Mouse (Mus musculus) forebrain, embryonic 11.5 days (tissue): ENCODE results near the gene Gm5089. TPM values are rescaled to one million over a fixed set of nuclear protein-coding genes. Genes with fewer than 3 reads are reported as not detected.

ENCODE experiments used
- ATAC-seq: fragments of 200-750 bp; cut with Nextera tagmentation; replicated peaks from 2 replicates; pipeline ENCODE4 v1.8.0; 2017; ENCODE audit warnings: moderate TSS enrichment; ENCODE audit not compliant: low FRiP score
- DNase-seq: peaks from one replicate; pipeline ENCODE4 v3.0.0-alpha.2; 2017; ENCODE audit warnings: low spot score
- H3K27ac ChIP-seq: fragments of 300-500 bp; sonication (generic); 2 replicates; pipeline ENCODE4 v1.5.1; 2014; ENCODE audit warnings: low read depth, low read length
- H3K27me3 ChIP-seq: fragments of 300-500 bp; sonication (generic); 2 replicates; pipeline ENCODE4 v1.6.1; 2014; ENCODE audit warnings: mild to moderate bottlenecking, low read length, mixed read lengths; ENCODE audit not compliant: control insufficient read depth, insufficient read depth
- H3K36me3 ChIP-seq: fragments of 300-500 bp; sonication (generic); 2 replicates; pipeline ENCODE4 v1.6.1; 2014; ENCODE audit warnings: mild to moderate bottlenecking, low read length, moderate library complexity, mixed read lengths; ENCODE audit not compliant: control insufficient read depth, insufficient read depth
- H3K4me1 ChIP-seq: fragments of 300-500 bp; sonication (generic); replicated peaks from 2 replicates; pipeline ENCODE4 v1.6.1; 2014; ENCODE audit warnings: low read length, mixed read lengths; ENCODE audit not compliant: control insufficient read depth, insufficient read depth
- H3K4me2 ChIP-seq: fragments of 300-500 bp; sonication (generic); 2 replicates; pipeline ENCODE4 v1.6.1; 2014; ENCODE audit warnings: low read depth, mild to moderate bottlenecking, low read length, moderate library complexity, mixed read lengths; ENCODE audit not compliant: severe bottlenecking
- H3K4me3 ChIP-seq: fragments of 300-500 bp; sonication (generic); 2 replicates; pipeline ENCODE4 v1.5.1; 2014; ENCODE audit warnings: low read depth, low read length
- H3K9ac ChIP-seq: fragments of 300-500 bp; sonication (generic); 2 replicates; pipeline ENCODE4 v1.6.1; 2014; ENCODE audit warnings: low read length
- H3K9me3 ChIP-seq: fragments of 300-500 bp; sonication (generic); 2 replicates; pipeline ENCODE4 v1.6.1; 2016; ENCODE audit warnings: low read length, mixed read lengths; ENCODE audit not compliant: control insufficient read depth
- WGBS: fragments of 180-500 bp; shearing (Covaris S2); extraction: QIAGEN DNeasy Blood & Tissue Kit; methylation state at CpG from one replicate; pipeline ENCODE4 v1.1.7; 2014; 5-methylcytosine and 5-hydroxymethylcytosine counted together
- polyA plus RNA-seq: library from polyadenylated mRNA; unstranded; fragments of >200 nt; fragmentation: Nextera tagmentation; extraction: Ambion mirVana; gene quantifications from 2 replicates; pipeline ENCODE4 v1.2.1, GENCODE M21; 2014

The Gm5089 gene
- polyA plus RNA-seq, 1 experiment from 2014 or later = 2.4 TPM

DNA sequence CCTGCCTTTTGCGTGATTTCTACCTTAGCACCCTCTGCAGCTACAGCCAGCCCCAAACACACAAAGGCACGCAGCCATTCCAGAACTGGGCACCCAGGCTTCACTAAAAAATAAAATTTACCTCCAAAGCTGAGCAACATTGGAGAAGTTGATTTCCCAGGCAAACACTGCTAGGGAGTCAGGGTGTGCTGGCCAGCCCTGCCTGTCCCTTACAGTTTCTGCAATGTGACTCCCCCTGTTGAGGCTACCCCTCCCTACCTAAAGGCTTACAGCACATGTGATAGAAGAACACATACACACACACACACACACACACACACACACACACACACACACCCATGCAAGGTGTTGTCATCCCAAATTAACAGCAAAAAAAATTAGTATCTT is 37.4 kb downstream of the Gm5089 start:
- peaks cover 7% of the 10 kb centered on the region; the same call in 1 of the 2 replicates for H3K4me1 ChIP-seq
- H3K27me3 ChIP-seq = peaks cover 3% of the 10 kb centered on the region
- no peak overlapping the region for H3K9ac ChIP-seq
- DNase-seq (no peak), ATAC-seq (no peak)
- no peak overlapping the region for H3K4me2 ChIP-seq
- H3K27ac ChIP-seq = no peak overlapping the region
- 74% methylated on average over 2 of the region's 2 CpGs for WGBS
- no peaks in the 10 kb centered on the region for H3K36me3 ChIP-seq
- no peak overlapping the region for H3K4me3 ChIP-seq
- H3K9me3 ChIP-seq = no peaks in the 10 kb centered on the region

DNA sequence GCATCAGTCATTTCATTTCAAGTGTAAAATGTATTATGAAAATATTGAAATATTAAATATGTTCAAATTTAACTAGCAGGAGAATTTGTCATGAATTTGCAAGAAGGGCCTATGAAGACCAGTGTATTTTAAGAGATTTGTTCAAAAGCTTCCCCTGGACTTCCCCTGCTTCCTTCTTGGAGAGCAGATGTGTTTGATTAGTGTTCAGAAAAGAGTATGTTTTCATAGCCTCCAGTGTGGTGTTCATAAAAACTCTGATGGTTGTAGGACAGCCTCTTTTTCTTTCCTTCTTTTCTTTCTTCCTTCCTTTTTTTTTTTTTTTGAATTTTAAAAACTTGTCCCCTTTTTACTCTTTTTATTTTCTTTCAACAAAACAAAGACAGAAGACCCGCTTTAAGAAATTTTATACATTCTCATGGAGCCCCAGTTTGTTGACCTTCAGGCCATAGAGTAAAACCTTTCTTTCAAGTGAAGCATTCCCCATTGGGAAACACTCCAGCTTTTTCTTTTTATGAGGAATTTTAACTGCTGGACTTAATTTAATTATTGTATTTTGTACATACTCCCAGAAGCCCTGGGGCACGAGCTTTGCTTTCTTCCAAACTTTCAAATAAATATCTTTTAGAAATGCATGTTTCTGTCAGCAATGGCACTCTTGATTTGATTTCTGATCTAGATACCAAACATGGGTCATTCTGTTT is 37.9 kb downstream of the Gm5089 start:
- H3K27ac ChIP-seq = no peak overlapping the region
- H3K9me3 ChIP-seq = no peaks in the 10 kb centered on the region
- H3K4me1 ChIP-seq = peaks cover 7% of the 10 kb centered on the region; the same call in 1 of the 2 replicates
- H3K4me3 ChIP-seq = no peak overlapping the region
- ATAC-seq = no peak
- WGBS = 56% methylated on average over 2 of the region's 2 CpGs
- no peak for DNase-seq
- H3K9ac ChIP-seq = no peak overlapping the region
- H3K4me2 ChIP-seq = no peak overlapping the region
- no peaks in the 10 kb centered on the region for H3K36me3 ChIP-seq
- H3K27me3 ChIP-seq = peaks cover 7% of the 10 kb centered on the region

DNA sequence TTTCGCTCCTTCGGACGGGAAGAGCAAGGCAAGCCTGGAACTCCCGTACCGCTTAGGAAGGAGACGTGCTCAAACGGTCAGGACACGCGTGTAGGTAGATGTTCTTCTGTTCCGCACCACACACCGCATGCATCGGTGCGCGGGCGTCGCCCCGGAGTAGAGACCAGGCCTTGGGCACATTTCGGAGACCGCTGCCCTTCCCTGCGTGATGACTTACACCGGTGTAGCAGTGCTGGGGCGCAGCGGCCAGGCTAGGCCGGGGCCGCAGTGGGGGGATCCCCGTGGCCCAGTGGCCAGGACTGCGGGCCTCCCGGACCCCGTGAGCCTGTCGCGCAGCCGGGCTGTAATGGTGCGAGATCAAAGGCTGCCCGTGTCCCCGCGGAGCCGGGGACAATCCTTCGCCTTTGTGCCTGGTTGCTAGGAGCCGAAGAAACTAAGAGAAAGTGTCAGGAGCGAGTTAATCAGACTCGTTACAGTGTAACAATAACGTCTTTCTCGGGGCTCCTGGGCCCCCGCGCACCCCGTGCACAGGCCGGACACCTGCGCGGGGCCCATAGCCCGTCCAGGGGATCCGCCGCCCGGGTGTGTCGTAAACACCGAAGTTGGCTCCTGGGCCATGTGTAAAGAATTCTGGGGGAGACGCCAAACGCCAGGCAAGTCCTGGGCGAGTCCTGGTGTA is 44.2 kb downstream of the Gm5089 start:
- H3K27me3 ChIP-seq = peaks cover 19% of the 10 kb centered on the region
- peak overlapping the region; percentile 66 for H3K9ac ChIP-seq
- no peaks in the 10 kb centered on the region for H3K9me3 ChIP-seq
- DNase-seq (peak; percentile 85), ATAC-seq (peak; percentile 86)
- no peaks in the 10 kb centered on the region for H3K36me3 ChIP-seq
- peak overlapping the region; percentile 83 for H3K27ac ChIP-seq
- peak overlapping the region; percentile 35 for H3K4me3 ChIP-seq
- H3K4me2 ChIP-seq = peak overlapping the region; percentile 73
- WGBS = under 1% methylated on average over 58 of the region's 58 CpGs
- H3K4me1 ChIP-seq = peaks cover 32% of the 10 kb centered on the region

DNA sequence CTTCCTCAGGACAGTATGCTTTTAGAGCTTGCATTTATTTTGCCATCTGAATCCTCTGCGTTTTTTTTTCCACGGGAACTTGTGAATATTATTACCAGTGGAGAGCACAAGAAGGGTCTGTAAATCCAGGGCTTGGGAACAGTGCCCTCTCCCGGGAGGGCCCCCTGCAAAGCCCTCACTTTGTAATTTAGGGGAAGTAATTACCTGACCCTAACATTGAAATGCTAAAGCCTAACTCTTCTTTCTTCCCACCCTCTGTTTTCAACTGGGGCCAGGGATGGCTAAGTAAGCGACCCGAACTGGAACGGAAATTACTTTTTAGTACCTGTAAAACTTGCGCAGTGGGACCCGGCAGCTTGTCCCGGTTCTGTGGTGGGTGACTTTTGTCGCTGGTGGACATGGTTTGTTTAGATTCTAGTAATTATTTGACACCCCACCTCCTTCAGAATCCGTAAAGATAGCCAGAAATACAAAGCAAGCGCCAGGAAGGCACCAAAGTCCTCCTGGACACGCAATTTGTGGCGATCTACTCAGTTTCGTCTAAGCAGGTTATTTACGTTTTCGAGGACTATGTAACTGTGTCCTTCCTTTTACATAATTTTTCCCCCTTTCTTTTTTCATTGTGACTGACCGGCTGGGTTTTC is 44.9 kb downstream of the Gm5089 start:
- no peak for ATAC-seq
- WGBS = 1% methylated on average over 18 of the region's 18 CpGs
- Histone ChIP-seq H3K4me3 (peak overlapping the region; percentile 35), H3K27ac (peak overlapping the region; percentile 83), H3K9me3 (no peaks in the 10 kb centered on the region), H3K9ac (peak overlapping the region; percentile 66), H3K4me2 (peak overlapping the region; percentile 73), H3K36me3 (no peaks in the 10 kb centered on the region), H3K27me3 (peaks cover 21% of the 10 kb centered on the region), H3K4me1 (peaks cover 32% of the 10 kb centered on the region)
- DNase-seq = peak; percentile 58

GRCm38 (mm10) chr14:122405236-122405635 is 45.7 kb downstream of the Gm5089 start:
- 44% methylated on average over 12 of the region's 12 CpGs for WGBS
- peaks cover 21% of the 10 kb centered on the region for H3K27me3 ChIP-seq
- peak; percentile 51 for DNase-seq

DNA sequence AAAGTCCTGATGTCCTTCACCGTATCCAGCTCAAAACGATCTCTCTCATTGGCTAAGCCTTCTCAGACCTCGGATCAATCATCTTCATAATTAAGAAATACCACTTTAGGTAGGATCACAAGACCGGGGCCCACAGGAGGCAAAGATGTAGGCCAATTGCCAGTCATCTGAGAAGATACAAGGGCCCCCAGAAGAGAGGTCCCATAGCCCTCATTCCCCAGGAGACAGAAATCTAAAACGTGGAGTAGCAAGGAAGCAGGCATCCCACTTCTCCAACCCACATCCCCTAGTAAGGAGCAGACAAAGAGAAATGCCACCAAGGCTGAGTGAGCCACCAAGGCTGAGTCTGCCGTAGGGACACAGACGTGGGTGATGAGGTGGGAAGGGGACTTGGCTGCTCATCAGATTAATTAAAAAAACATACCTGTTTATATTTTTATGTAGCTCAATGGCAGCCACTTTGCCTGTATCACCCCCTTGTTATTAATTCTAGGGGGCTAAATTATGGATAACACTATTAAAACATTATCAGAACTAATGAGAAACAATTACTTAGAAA is 46.2 kb downstream of the Gm5089 start:
- peaks cover 32% of the 10 kb centered on the region for H3K4me1 ChIP-seq
- no peak overlapping the region for H3K9ac ChIP-seq
- peak; percentile 37 for DNase-seq
- H3K27ac ChIP-seq = no peak overlapping the region
- ATAC-seq = no peak
- H3K9me3 ChIP-seq = no peaks in the 10 kb centered on the region
- no peaks in the 10 kb centered on the region for H3K36me3 ChIP-seq
- WGBS = 65% methylated on average over 7 of the region's 7 CpGs
- H3K27me3 ChIP-seq = peaks cover 21% of the 10 kb centered on the region
- H3K4me2 ChIP-seq = no peak overlapping the region
- no peak overlapping the region for H3K4me3 ChIP-seq

More at GRCm38 (mm10) chr14:122405236-122405635, 45.7 kb downstream of the Gm5089 start:
- H3K9me3 ChIP-seq = no peaks in the 10 kb centered on the region
- H3K27ac ChIP-seq = peak overlapping the region; percentile 18; the same call in 1 of the 2 replicates
- peaks cover 32% of the 10 kb centered on the region for H3K4me1 ChIP-seq
- ATAC-seq = no peak
- no peaks in the 10 kb centered on the region for H3K36me3 ChIP-seq
- H3K4me3 ChIP-seq = no peak overlapping the region
- peak overlapping the region; percentile 73 for H3K4me2 ChIP-seq
- 0 out of 2 replicates have a peak overlapping the region, but pooled peaks have one; percentile 6 for H3K9ac ChIP-seq

DNA sequence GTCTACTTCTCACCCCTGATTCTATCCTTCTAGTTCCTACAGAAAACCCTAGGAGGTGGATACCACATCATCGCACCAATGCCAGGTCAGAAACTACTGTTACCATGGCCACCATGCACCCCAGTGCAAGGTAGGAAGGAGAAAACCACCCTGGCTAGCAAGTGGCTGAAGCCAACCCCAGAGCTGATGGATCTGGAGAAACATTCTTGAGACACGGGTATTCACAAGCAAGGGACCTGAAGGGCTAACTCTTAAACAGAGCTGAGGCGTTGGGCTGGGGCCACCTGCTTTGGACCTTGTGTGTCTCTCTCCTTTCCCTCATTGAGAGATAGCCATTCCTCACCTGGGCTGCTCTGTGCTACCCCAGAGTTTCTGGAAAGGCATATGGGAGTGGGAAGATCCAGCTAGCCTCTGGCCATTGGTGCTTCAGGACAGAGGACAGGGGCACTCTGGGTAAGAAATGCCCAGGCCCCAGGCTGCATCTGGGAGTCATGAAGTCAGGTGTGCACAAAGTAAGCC is 47.4 kb downstream of the Gm5089 start:
- Histone ChIP-seq H3K4me1 (peaks cover 32% of the 10 kb centered on the region), H3K27ac (no peak overlapping the region)
- ATAC-seq = no peak

GRCm38 (mm10) chr14:122402716-122403258 is 48.1 kb downstream of the Gm5089 start:
- H3K27me3 ChIP-seq = peaks cover 14% of the 10 kb centered on the region
- peak; percentile 45 for ATAC-seq
- no peaks in the 10 kb centered on the region for H3K36me3 ChIP-seq
- H3K9ac ChIP-seq = no peak overlapping the region
- H3K9me3 ChIP-seq = no peaks in the 10 kb centered on the region
- no peak overlapping the region for H3K27ac ChIP-seq
- 9% methylated on average over 12 of the region's 12 CpGs for WGBS
- H3K4me2 ChIP-seq = peak overlapping the region; percentile 9; the same call in 1 of the 2 replicates
- DNase-seq = no peak
- H3K4me3 ChIP-seq = no peak overlapping the region
- H3K4me1 ChIP-seq = peaks cover 32% of the 10 kb centered on the region

More for the DNA sequence above, 47.4 kb downstream of the Gm5089 start:
- Histone ChIP-seq H3K4me3 (no peak overlapping the region), H3K9ac (no peak overlapping the region), H3K36me3 (no peaks in the 10 kb centered on the region), H3K4me2 (0 out of 2 replicates have a peak overlapping the region, but pooled peaks have one; percentile 11), H3K27me3 (peaks cover 18% of the 10 kb centered on the region), H3K9me3 (no peaks in the 10 kb centered on the region)
- 46% methylated on average over 3 of the region's 3 CpGs for WGBS
- DNase-seq = peak; percentile 51
